Mouse (Mus musculus): ENCODE measurements at regions not wholly inside any gene's neighbourhood (a gene's known extent, or its start where the extent isn't known, plus 50 kb on each side); places are given as distances from the start of the nearest gene placed in this dataset.

- no peak for DNase-seq
These were observed 183.5 kb downstream of the Pten start for GRCm38 (mm10) chr19:32940806-32941205.

- DNase-seq, result no peak
These were observed 186.4 kb downstream of the Pten start for GRCm38 (mm10) chr19:32943594-32944230.

- DNase-seq, result peak in 1 of 2 experiments; percentile 29
These were observed 190.0 kb downstream of the Pten start for GRCm38 (mm10) chr19:32947081-32947855.

GRCm38 (mm10) chr19:32950252-32950651 is 193.0 kb downstream of the Pten start:
- no peak for DNase-seq

GRCm38 (mm10) chr19:32950794-32951193 is 193.5 kb downstream of the Pten start:
- DNase-seq, result no peak

GRCm38 (mm10) chr19:32952425-32952824 is 195.1 kb downstream of the Pten start:
- no peak for DNase-seq

- no peak for DNase-seq
These were observed 195.8 kb downstream of the Pten start for GRCm38 (mm10) chr19:32952928-32953687.

GRCm38 (mm10) chr19:32954001-32954605 is 196.8 kb downstream of the Pten start:
- DNase-seq, result peak; percentile 13 to 36

- DNase-seq, result no peak
These were observed 197.6 kb downstream of the Pten start for GRCm38 (mm10) chr19:32954942-32955341.

- DNase-seq, result no peak
These were observed 199.0 kb downstream of the Pten start for GRCm38 (mm10) chr19:32956143-32956915.

- DNase-seq, result no peak
These were observed 199.7 kb downstream of the Pten start for GRCm38 (mm10) chr19:32956916-32957558.

GRCm38 (mm10) chr19:32958276-32958675 is 201.0 kb downstream of the Pten start:
- DNase-seq, result no peak

GRCm38 (mm10) chr19:32958791-32959190 is 201.5 kb downstream of the Pten start:
- no peak for DNase-seq

- no peak for DNase-seq
These were observed 202.5 kb downstream of the Pten start for GRCm38 (mm10) chr19:32959844-32960195.

- no peak for DNase-seq
These were observed 203.1 kb downstream of the Pten start for GRCm38 (mm10) chr19:32960196-32960947.

- no peak for DNase-seq
These were observed 204.2 kb downstream of the Pten start for GRCm38 (mm10) chr19:32961525-32961924.

GRCm38 (mm10) chr19:32963983-32964382 is 206.7 kb downstream of the Pten start:
- no peak for DNase-seq

- no peak for DNase-seq
These were observed 208.2 kb downstream of the Pten start for GRCm38 (mm10) chr19:32965488-32965887.

- no peak for DNase-seq
These were observed 212.0 kb downstream of the Pten start for GRCm38 (mm10) chr19:32969213-32969776.

GRCm38 (mm10) chr19:32972116-32972515 is 214.8 kb downstream of the Pten start:
- DNase-seq, result no peak

- DNase-seq, result no peak
These were observed 215.8 kb downstream of the Pten start for GRCm38 (mm10) chr19:32973130-32973529.
